Mouse (Mus musculus): Measurements from ENCODE around the gene Orm2. TPM values are rescaled to one million over a fixed set of nuclear protein-coding genes. Genes with fewer than 3 reads are reported as not detected.
"Not testable (repeated sequence)": the region's sequence is repeated elsewhere in the genome, so short reads cannot be mapped to it uniquely, and the experiment has no call there.

Orm2 gene
- not detected in 2 replicates for polyA plus RNA-seq (2016; fragmentation: Nextera tagmentation; extraction: Ambion mirVana)

GRCm38 (mm10) chr4:63362150-63362549 lies at the start of gene Orm2:
Gene Orm2, plus strand, starts transcription at chr4:63362449.
- 93% methylated on average over 5 of the region's 5 CpGs for whole genome bisulfite sequencing
- Histone ChIP-seq H3K36me3 (no peaks in the 10 kb centered on the region), H3K4me1 (no peaks in the 10 kb centered on the region), H3K27me3 (replicated peaks) (no peaks in the 10 kb centered on the region), H3K27ac (no peak within 1 kb of the TSS), H3K9ac (no peak within 1 kb of the TSS), H3K4me3 (no peak within 1 kb of the TSS), H3K9me3 (no peaks in the 10 kb centered on the region), H3K4me2 (replicated peaks) (no peak within 1 kb of the TSS)
- ATAC-seq (ENCODE audit: low FRiP score, low read depth): no peak

GRCm38 (mm10) chr4:63314063-63314462 lies 48.2 kb upstream of the Orm2 start:
- no peaks in the 10 kb centered on the region for H3K4me1 ChIP-seq
- H3K27ac ChIP-seq: no peak overlapping the region
- no peak overlapping the region for H3K9ac ChIP-seq
- no peaks in the 10 kb centered on the region for H3K9me3 ChIP-seq
- no peak overlapping the region for H3K4me2 ChIP-seq (replicated peaks)
- H3K4me3 ChIP-seq: no peak overlapping the region
- H3K36me3 ChIP-seq: no peaks in the 10 kb centered on the region
- no peak for ATAC-seq (ENCODE audit: low FRiP score, low read depth)
- no peaks in the 10 kb centered on the region for H3K27me3 ChIP-seq (replicated peaks)
- WGBS: 79% methylated on average over 5 of the region's 5 CpGs

GRCm38 (mm10) chr4:63316076-63316746 lies 46.0 kb upstream of the Orm2 start:
- Histone ChIP-seq H3K27me3 (replicated peaks) (no peaks in the 10 kb centered on the region), H3K9ac (no peak overlapping the region), H3K4me2 (replicated peaks) (no peak overlapping the region), H3K4me3 (no peak overlapping the region), H3K9me3 (no peaks in the 10 kb centered on the region), H3K4me1 (no peaks in the 10 kb centered on the region), H3K36me3 (no peaks in the 10 kb centered on the region), H3K27ac (no peak overlapping the region)
- WGBS: 75% methylated on average over 9 of the region's 9 CpGs
- ATAC-seq (ENCODE audit: low FRiP score, low read depth): peak; percentile 38; the same call in 1 of the 2 replicates

GRCm38 (mm10) chr4:63319566-63319965 lies 42.7 kb upstream of the Orm2 start:
- H3K27me3 ChIP-seq (replicated peaks); H3K36me3 ChIP-seq; H3K4me3 ChIP-seq; H3K27ac ChIP-seq; H3K9me3 ChIP-seq; H3K4me2 ChIP-seq (replicated peaks); H3K4me1 ChIP-seq; H3K9ac ChIP-seq; ATAC-seq (ENCODE audit: low FRiP score, low read depth): not testable (repeated sequence)
- 34% methylated on average over 3 of the region's 3 CpGs for WGBS

- Histone ChIP-seq H3K4me3 (no peak overlapping the region), H3K9me3 (no peaks in the 10 kb centered on the region), H3K9ac (no peak overlapping the region), H3K4me2 (replicated peaks) (no peak overlapping the region), H3K27ac (no peak overlapping the region), H3K36me3 (no peaks in the 10 kb centered on the region; the same call in 1 of the 2 replicates), H3K4me1 (no peaks in the 10 kb centered on the region), H3K27me3 (replicated peaks) (no peaks in the 10 kb centered on the region)
- no peak for ATAC-seq (ENCODE audit: low FRiP score, low read depth)
- 80% methylated on average over 8 of the region's 8 CpGs for WGBS
Observed at GRCm38 (mm10) chr4:63323275-63323815, 38.9 kb upstream of the Orm2 start.

GRCm38 (mm10) chr4:63333403-63333802 lies 28.8 kb upstream of the Orm2 start:
- no peak overlapping the region for H3K27ac ChIP-seq
- H3K4me2 ChIP-seq (replicated peaks): no peak overlapping the region
- H3K9me3 ChIP-seq: no peaks in the 10 kb centered on the region
- over 99% methylated on average over 4 of the region's 4 CpGs for WGBS
- H3K4me1 ChIP-seq: no peaks in the 10 kb centered on the region
- H3K36me3 ChIP-seq: no peaks in the 10 kb centered on the region
- no peak overlapping the region for H3K4me3 ChIP-seq
- ATAC-seq (ENCODE audit: low FRiP score, low read depth): no peak
- H3K9ac ChIP-seq: no peak overlapping the region
- H3K27me3 ChIP-seq (replicated peaks): no peaks in the 10 kb centered on the region

- H3K4me1 ChIP-seq: no peaks in the 10 kb centered on the region
- H3K27ac ChIP-seq: no peak overlapping the region
- 81% methylated on average over 3 of the region's 3 CpGs for WGBS
- H3K36me3 ChIP-seq: no peaks in the 10 kb centered on the region
- H3K4me3 ChIP-seq: no peak overlapping the region
- ATAC-seq (ENCODE audit: low FRiP score, low read depth): no peak
- no peak overlapping the region for H3K4me2 ChIP-seq (replicated peaks)
- no peaks in the 10 kb centered on the region for H3K9me3 ChIP-seq
- no peak overlapping the region for H3K9ac ChIP-seq
- no peaks in the 10 kb centered on the region for H3K27me3 ChIP-seq (replicated peaks)
Observed at GRCm38 (mm10) chr4:63338414-63339076, 23.7 kb upstream of the Orm2 start.

- no peak for ATAC-seq (ENCODE audit: low FRiP score, low read depth)
- Histone ChIP-seq H3K4me1 (no peaks in the 10 kb centered on the region), H3K9ac (no peak overlapping the region), H3K4me3 (no peak overlapping the region), H3K4me2 (replicated peaks) (no peak overlapping the region), H3K9me3 (no peaks in the 10 kb centered on the region), H3K27me3 (replicated peaks) (no peaks in the 10 kb centered on the region), H3K36me3 (no peaks in the 10 kb centered on the region), H3K27ac (no peak overlapping the region)
- 78% methylated on average over 4 of the region's 4 CpGs for WGBS
Observed at GRCm38 (mm10) chr4:63342491-63342890, 19.8 kb upstream of the Orm2 start.

- H3K27me3 ChIP-seq (replicated peaks): no peaks in the 10 kb centered on the region
- no peaks in the 10 kb centered on the region for H3K4me1 ChIP-seq
- no peak overlapping the region for H3K9ac ChIP-seq
- 76% methylated on average over 3 of the region's 3 CpGs for WGBS
- H3K4me3 ChIP-seq: no peak overlapping the region
- no peak overlapping the region for H3K4me2 ChIP-seq (replicated peaks)
- H3K27ac ChIP-seq: no peak overlapping the region
- H3K9me3 ChIP-seq: no peaks in the 10 kb centered on the region
- no peaks in the 10 kb centered on the region for H3K36me3 ChIP-seq
- no peak for ATAC-seq (ENCODE audit: low FRiP score, low read depth)
Observed at GRCm38 (mm10) chr4:63343608-63344007, 18.6 kb upstream of the Orm2 start.

- Histone ChIP-seq H3K4me3 (no peak within 1 kb of the TSS), H3K36me3 (no peaks in the 10 kb centered on the region), H3K27me3 (replicated peaks) (no peaks in the 10 kb centered on the region), H3K4me1 (no peaks in the 10 kb centered on the region), H3K27ac (no peak within 1 kb of the TSS), H3K9ac (no peak within 1 kb of the TSS), H3K4me2 (replicated peaks) (no peak within 1 kb of the TSS), H3K9me3 (no peaks in the 10 kb centered on the region)
- no peak for ATAC-seq (ENCODE audit: low FRiP score, low read depth)
- WGBS: 91% methylated on average over 8 of the region's 8 CpGs
Observed at GRCm38 (mm10) chr4:63344295-63344694, 18.0 kb upstream of the Orm2 start, which contains the start of gene Orm1. Gene Orm1, plus strand, starts transcription at chr4:63344560.

- Histone ChIP-seq H3K27ac (no peak overlapping the region), H3K4me3 (no peak overlapping the region), H3K4me2 (replicated peaks) (no peak overlapping the region), H3K27me3 (replicated peaks) (no peaks in the 10 kb centered on the region), H3K36me3 (no peaks in the 10 kb centered on the region), H3K9ac (no peak overlapping the region), H3K4me1 (no peaks in the 10 kb centered on the region), H3K9me3 (no peaks in the 10 kb centered on the region)
- no peak for ATAC-seq (ENCODE audit: low FRiP score, low read depth)
Observed at GRCm38 (mm10) chr4:63345261-63345660, 17.0 kb upstream of the Orm2 start.

GRCm38 (mm10) chr4:63346659-63347058 lies 15.6 kb upstream of the Orm2 start:
- 92% methylated on average over 4 of the region's 4 CpGs for WGBS
- Histone ChIP-seq H3K27ac (no peak overlapping the region), H3K27me3 (replicated peaks) (no peaks in the 10 kb centered on the region), H3K9ac (no peak overlapping the region), H3K4me1 (no peaks in the 10 kb centered on the region), H3K4me3 (no peak overlapping the region), H3K36me3 (no peaks in the 10 kb centered on the region), H3K9me3 (no peaks in the 10 kb centered on the region), H3K4me2 (replicated peaks) (no peak overlapping the region)
- no peak for ATAC-seq (ENCODE audit: low FRiP score, low read depth)
